Mouse (Mus musculus): ENCODE measurements around the gene Fbxo4. TPM values are rescaled to one million over a fixed set of nuclear protein-coding genes. Genes with fewer than 3 reads are reported as not detected.
A peak's percentile ranks its signal among the peaks of the same experiment; 100 is the strongest.

Fbxo4 gene
- polyA plus RNA-seq, 1 experiment from 2014 or later: 2.9 TPM

DNA sequence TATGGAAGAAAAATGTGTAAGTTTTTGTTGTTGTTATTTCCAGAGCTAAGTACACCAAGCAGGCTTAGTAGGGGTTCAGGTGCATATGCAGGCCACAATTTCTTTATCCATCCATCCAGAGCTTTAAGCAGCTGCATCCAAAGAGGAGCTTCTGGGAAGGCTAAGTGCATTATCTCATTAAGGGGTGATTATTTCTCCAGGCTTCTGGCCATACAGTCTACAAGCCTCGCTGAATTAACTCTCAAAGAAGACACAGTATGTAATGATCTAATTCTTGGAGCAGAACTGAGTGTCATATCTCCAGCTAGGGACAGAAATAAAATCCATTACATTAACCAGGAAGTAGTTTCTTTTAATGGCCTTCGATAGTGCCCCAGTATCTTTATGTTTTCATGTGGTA is 34.5 kb upstream of the Fbxo4 start:
- Histone ChIP-seq H3K27ac (replicated peaks) (no peak overlapping the region), H3K9ac (no peak overlapping the region), H3K36me3 (replicated peaks) (no peaks in the 10 kb centered on the region), H3K4me3 (replicated peaks) (no peak overlapping the region), H3K27me3 (no peaks in the 10 kb centered on the region), H3K4me2 (no peak overlapping the region), H3K9me3 (replicated peaks) (no peaks in the 10 kb centered on the region), H3K4me1 (replicated peaks) (no peaks in the 10 kb centered on the region)
- no peak for ATAC-seq (ENCODE audit: insufficient read depth)
- 65% methylated on average over 2 of the region's 2 CpGs for WGBS (ENCODE audit: insufficient replicate concordance)

DNA sequence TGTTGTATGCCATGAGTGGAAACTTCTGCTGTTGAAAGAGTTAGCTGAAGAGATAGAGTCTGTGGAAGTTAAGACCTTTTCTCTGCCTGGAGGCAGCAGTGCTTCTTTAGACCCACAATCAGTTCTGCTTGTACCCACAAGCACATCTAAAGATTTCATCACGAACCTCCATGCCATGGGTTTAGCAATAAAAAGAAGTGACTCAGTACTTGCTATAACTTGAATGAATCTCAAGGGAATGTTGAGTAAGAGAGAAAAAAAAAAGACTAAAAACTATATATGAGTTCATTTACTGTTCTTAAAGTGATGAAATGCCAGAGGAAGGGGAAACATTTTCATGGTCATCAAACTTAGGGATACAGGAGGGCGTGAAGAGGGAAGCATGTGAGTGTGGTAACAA is 21.2 kb upstream of the Fbxo4 start:
- H3K4me1 ChIP-seq (replicated peaks): peaks cover 4% of the 10 kb centered on the region
- 45% methylated on average over 2 of the region's 2 CpGs for WGBS (ENCODE audit: insufficient replicate concordance)
- ATAC-seq (ENCODE audit: insufficient read depth): no peak

DNA sequence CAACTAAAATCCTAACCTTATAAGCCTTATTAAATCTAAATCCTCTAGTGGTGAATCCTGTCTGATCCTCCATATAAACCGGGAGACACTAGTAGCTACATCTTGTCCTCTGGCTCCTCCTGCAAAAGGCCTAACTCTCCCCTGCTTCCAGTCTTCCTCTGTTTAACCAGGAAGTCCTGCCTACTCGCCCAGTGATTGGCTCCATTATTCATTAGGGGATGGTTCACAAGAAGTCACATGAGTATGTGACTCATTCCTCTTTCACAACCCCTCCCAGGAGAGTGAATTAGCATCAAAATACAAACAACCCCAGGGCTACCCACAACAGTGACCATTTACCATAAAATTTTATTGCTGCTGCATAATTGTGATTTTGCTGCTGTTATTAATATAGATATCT is 19.8 kb upstream of the Fbxo4 start:
- no peak overlapping the region for H3K27ac ChIP-seq (replicated peaks)
- peaks cover 9% of the 10 kb centered on the region for H3K4me1 ChIP-seq (replicated peaks)
- H3K4me2 ChIP-seq: no peak overlapping the region
- H3K9ac ChIP-seq: no peak overlapping the region
- 51% methylated on average over 2 of the region's 2 CpGs for WGBS (ENCODE audit: insufficient replicate concordance)
- no peaks in the 10 kb centered on the region for H3K9me3 ChIP-seq (replicated peaks)
- ATAC-seq (ENCODE audit: insufficient read depth): no peak
- H3K27me3 ChIP-seq: no peaks in the 10 kb centered on the region
- H3K4me3 ChIP-seq (replicated peaks): no peak overlapping the region
- no peaks in the 10 kb centered on the region for H3K36me3 ChIP-seq (replicated peaks)

More for the DNA sequence above, 21.2 kb upstream of the Fbxo4 start:
- Histone ChIP-seq H3K9ac (no peak overlapping the region), H3K9me3 (replicated peaks) (no peaks in the 10 kb centered on the region), H3K4me3 (replicated peaks) (no peak overlapping the region), H3K27me3 (no peaks in the 10 kb centered on the region), H3K27ac (replicated peaks) (no peak overlapping the region), H3K36me3 (replicated peaks) (no peaks in the 10 kb centered on the region), H3K4me2 (no peak overlapping the region)

DNA sequence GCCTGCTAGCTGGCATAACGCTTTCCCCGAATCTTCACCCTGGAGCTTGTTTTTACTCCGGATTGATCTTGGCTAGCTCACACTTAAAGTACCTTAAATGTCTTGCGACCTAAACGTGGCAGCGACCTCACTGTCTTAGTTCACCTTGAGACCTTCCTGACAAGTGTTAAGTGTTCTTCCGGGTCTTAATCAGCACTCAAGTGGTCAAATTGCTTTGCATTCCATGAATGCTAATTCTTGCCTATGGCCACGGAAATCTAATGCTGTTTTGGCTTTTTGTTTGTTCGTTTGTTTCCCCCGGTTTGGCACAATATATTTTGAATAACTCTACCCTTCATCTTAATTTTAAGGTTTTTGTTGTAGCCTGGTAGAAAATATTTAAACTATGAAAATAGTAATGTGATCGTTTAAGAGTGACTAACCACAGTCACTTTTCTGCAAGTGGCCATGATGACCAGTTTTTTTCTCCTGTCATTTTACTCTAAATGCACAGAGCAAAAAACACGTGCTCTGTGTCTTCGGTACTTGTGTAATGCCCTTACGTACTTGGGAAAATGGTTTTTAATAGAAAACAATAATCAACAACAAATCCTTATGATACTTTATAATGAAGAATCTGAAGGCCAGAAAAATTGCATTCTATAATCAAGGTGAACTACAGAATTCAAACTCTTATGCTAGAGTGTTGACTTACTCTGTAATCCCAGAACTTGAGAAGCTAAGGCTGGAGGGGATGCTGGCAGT is 17.1 kb upstream of the Fbxo4 start:
- peak overlapping the region; percentile 66 for H3K9ac ChIP-seq
- peak overlapping the region; percentile 83 for H3K4me3 ChIP-seq (replicated peaks)
- H3K4me1 ChIP-seq (replicated peaks): peaks cover 13% of the 10 kb centered on the region
- no peak for ATAC-seq (ENCODE audit: insufficient read depth)
- H3K27ac ChIP-seq (replicated peaks): peak overlapping the region; percentile 83
- H3K4me2 ChIP-seq: peak overlapping the region; percentile 86
- no peaks in the 10 kb centered on the region for H3K27me3 ChIP-seq
- H3K36me3 ChIP-seq (replicated peaks): peaks cover 8% of the 10 kb centered on the region
- H3K9me3 ChIP-seq (replicated peaks): no peaks in the 10 kb centered on the region
- WGBS (ENCODE audit: insufficient replicate concordance): 21% methylated on average over 14 of the region's 14 CpGs

DNA sequence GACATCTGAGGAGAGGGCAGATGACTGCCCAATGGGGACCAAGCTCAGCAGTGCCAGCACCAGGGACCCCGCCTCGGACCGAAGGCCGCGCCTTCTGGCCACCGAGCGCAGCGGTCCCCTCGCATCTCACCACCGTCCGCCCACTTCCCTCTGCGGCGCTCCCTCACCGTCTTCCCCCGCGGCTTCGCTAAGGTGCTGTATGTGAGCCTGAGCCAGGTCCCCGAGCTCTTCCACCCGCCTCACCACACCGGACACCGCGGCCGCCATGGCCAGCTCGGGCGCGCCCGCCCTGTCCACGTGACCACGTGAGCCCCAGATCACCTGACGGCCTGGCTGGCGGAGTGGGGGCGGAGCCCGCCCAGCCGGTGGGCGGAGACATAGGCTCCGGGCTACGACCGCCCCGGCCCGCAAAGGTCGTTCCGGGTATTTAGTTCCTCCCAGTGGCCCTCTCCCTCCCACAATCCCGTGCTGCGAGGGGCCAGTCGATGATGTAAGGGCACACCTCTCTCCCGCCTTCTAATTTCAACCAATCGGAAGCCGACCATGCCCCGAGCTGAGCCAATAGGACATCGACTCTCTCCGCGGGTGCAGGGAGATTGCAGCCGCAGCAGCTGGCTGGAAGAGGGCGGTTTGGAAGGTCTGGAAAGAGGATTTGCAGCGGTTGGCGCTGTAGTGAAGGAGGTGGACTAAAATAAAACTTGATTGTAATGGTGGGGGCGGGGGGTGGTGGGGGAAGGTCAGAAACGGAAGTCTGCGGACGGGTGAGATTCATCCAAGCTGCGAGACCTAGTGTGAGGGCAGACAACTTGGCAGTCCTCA is 16.3 kb upstream of the Fbxo4 start, which contains the start of gene AW549877:
Gene AW549877, minus strand, starts transcription at position 297 of the 819 bp plus-strand sequence.
- Histone ChIP-seq H3K27me3 (no peaks in the 10 kb centered on the region), H3K27ac (replicated peaks) (peak within 1 kb of the TSS; percentile 92), H3K4me3 (replicated peaks) (peak within 1 kb of the TSS; percentile 83), H3K9me3 (replicated peaks) (no peaks in the 10 kb centered on the region), H3K36me3 (replicated peaks) (peaks cover 15% of the 10 kb centered on the region), H3K4me2 (peak within 1 kb of the TSS; percentile 86), H3K9ac (peak within 1 kb of the TSS; percentile 81), H3K4me1 (replicated peaks) (peaks cover 13% of the 10 kb centered on the region)
- peak; percentile 98 for ATAC-seq (ENCODE audit: insufficient read depth)
- WGBS (ENCODE audit: insufficient replicate concordance): under 1% methylated on average over 61 of the region's 61 CpGs

DNA sequence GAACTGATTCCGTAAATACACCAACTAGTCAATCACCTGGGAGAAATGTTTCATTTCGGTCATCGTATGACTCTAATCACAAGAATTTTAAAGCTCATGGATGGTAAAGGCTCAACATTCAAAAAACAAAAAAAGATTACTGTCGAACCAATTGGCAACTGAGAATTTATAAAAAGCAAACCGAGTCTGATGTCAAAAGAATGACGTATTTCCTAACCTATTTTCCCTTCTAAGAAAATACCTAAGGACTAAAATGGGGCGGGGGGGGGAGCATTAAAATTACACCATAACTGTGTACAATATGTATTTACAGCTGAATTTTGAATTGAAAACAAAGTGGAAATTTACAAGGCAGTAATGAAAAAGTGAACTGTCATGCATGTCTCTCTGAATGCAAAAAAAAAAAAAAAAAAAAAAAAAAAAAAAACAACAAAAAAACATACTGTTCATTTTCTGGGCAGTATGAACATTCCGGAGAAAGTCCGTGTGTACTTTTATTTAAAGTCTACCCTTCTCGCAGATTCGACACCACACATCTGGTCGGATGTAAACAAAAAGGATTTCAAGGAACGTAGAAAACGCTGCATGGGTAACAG is 15.6 kb upstream of the Fbxo4 start:
- Histone ChIP-seq H3K4me3 (replicated peaks) (peak overlapping the region; percentile 83), H3K27ac (replicated peaks) (peak overlapping the region; percentile 92), H3K4me1 (replicated peaks) (peaks cover 13% of the 10 kb centered on the region), H3K4me2 (peak overlapping the region; percentile 86), H3K9ac (peak overlapping the region; percentile 81), H3K36me3 (replicated peaks) (peaks cover 21% of the 10 kb centered on the region), H3K27me3 (no peaks in the 10 kb centered on the region), H3K9me3 (replicated peaks) (no peaks in the 10 kb centered on the region)
- 19% methylated on average over 14 of the region's 14 CpGs for WGBS (ENCODE audit: insufficient replicate concordance)
- no peak for ATAC-seq (ENCODE audit: insufficient read depth)

DNA sequence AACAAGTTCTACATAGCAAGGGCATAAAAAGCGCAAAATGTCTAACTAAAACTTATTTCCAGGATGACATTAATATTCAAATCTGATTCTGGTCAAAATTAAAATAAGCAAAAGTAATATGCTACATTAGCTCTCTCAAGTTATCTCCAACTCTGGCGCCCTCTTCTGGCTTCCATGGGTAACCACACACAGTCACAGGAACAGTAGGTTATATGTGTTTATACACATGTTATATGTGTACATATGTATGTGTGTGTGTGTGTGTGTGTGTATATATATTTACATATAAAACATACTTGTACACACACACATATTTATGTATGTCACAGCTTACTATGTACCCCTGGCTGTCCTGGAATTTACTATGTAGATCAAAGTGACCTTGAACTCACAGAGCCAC is 8.6 kb upstream of the Fbxo4 start:
- Histone ChIP-seq H3K4me2 (no peak overlapping the region), H3K9me3 (replicated peaks) (no peaks in the 10 kb centered on the region), H3K27ac (replicated peaks) (no peak overlapping the region), H3K4me1 (replicated peaks) (no peaks in the 10 kb centered on the region), H3K27me3 (no peaks in the 10 kb centered on the region), H3K36me3 (replicated peaks) (peaks cover 43% of the 10 kb centered on the region), H3K4me3 (replicated peaks) (no peak overlapping the region), H3K9ac (no peak overlapping the region)
- ATAC-seq (ENCODE audit: insufficient read depth): no peak
- WGBS (ENCODE audit: insufficient replicate concordance): 47% methylated on average over 2 of the region's 2 CpGs

DNA sequence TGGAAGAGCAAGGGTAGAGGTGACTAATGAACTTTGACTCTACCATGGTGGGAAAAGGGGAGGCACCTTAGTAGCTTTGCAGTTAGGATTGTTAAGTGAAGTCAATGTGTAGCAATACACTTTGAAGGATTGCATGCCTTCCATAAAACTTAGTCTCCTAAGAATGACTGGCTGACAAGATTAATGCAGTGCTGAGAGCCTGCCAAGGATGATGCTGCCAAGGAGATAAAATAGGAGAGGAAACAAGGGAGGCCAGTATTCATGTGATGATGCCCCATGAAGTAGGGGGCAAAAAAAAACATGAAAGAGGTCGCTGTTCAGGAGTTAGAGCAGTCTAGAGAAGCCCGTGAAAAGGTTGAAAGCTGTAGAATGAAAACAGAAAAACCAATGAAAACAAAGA is 5.5 kb upstream of the Fbxo4 start:
- 61% methylated on average over 2 of the region's 2 CpGs for WGBS (ENCODE audit: insufficient replicate concordance)
- no peaks in the 10 kb centered on the region for H3K27me3 ChIP-seq
- H3K9me3 ChIP-seq (replicated peaks): no peaks in the 10 kb centered on the region
- peaks cover 3% of the 10 kb centered on the region for H3K4me1 ChIP-seq (replicated peaks)
- no peak overlapping the region for H3K4me2 ChIP-seq
- no peak for ATAC-seq (ENCODE audit: insufficient read depth)
- H3K27ac ChIP-seq (replicated peaks): no peak overlapping the region
- H3K36me3 ChIP-seq (replicated peaks): peaks cover 22% of the 10 kb centered on the region
- H3K4me3 ChIP-seq (replicated peaks): no peak overlapping the region
- H3K9ac ChIP-seq: no peak overlapping the region

DNA sequence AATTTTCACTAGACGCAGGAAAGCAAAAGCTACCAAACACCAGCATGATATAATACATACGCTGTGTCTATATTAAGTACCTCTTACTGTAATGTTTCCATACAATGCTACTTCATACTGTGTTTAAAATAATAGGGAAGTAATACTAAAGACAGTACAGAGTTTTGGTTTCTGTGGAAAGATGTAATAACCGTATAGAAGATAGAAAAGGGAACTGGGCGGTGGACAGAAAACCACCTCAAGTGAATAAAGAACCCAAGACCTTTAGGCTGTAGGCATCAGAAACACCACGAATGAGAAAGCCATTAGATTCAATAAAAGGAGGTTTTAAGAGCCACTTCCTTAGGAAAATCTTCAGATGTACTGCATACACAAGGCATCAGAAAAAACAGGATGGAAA is 3.4 kb upstream of the Fbxo4 start:
- Histone ChIP-seq H3K27me3 (no peaks in the 10 kb centered on the region), H3K4me1 (replicated peaks) (peaks cover 16% of the 10 kb centered on the region), H3K4me2 (no peak overlapping the region)

DNA sequence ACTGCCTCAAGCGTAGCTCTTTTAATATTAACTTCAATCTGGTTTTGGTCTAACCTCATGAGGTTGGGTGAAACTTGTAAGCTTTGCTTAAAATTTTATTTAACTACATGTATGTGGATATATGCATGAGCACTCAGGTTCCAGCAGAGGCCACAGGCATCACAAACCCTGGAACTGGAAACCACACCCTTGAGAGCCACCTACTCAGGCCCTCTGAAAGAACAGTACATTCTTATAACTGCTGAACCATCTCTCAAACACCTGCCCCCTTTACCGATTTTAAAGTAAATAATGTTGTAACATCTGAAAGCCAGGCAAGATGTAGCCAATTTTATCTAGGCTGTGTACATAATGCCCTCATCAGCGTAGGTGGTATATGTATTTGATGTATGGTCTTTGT is 498 bp upstream of the Fbxo4 start:
- Histone ChIP-seq H3K27ac (replicated peaks) (peak overlapping the region; percentile 85), H3K4me1 (replicated peaks) (peaks cover 16% of the 10 kb centered on the region), H3K4me3 (replicated peaks) (peak overlapping the region; percentile 72; the same call in 1 of the 2 replicates), H3K9me3 (replicated peaks) (no peaks in the 10 kb centered on the region), H3K27me3 (no peaks in the 10 kb centered on the region), H3K36me3 (replicated peaks) (peaks cover 1% of the 10 kb centered on the region), H3K9ac (no peak overlapping the region), H3K4me2 (peak overlapping the region; percentile 87)
- 61% methylated on average over 3 of the region's 3 CpGs for WGBS (ENCODE audit: insufficient replicate concordance)
- ATAC-seq (ENCODE audit: insufficient read depth): no peak

More for the DNA sequence above, 3.4 kb upstream of the Fbxo4 start:
- H3K9ac ChIP-seq: no peak overlapping the region
- H3K36me3 ChIP-seq (replicated peaks): peaks cover 15% of the 10 kb centered on the region
- no peak overlapping the region for H3K27ac ChIP-seq (replicated peaks)
- 64% methylated on average over 5 of the region's 5 CpGs for WGBS (ENCODE audit: insufficient replicate concordance)
- no peak for ATAC-seq (ENCODE audit: insufficient read depth)
- no peaks in the 10 kb centered on the region for H3K9me3 ChIP-seq (replicated peaks)
- H3K4me3 ChIP-seq (replicated peaks): no peak overlapping the region

DNA sequence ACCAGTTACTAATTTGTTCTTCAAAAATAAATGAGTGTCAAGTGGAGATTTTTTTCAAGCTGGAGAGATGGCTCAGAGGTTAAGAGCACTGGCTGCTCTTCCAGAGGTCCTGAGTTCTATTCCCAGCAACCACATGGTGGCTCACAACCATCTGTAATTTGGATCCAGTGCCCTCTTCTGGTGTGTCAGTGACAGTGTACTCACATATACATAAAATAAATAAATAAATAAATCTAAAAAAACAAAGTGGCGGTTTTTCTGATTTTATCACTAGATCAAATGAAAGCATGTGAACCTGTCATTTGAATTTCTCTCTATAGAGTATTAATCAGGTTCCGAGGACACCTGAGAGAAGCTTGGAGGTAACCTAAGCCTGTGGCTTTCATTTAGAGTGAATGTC is 1.1 kb downstream of the Fbxo4 start:
- no peak for ATAC-seq (ENCODE audit: insufficient read depth)
- Histone ChIP-seq H3K4me1 (replicated peaks) (peaks cover 16% of the 10 kb centered on the region), H3K9me3 (replicated peaks) (no peaks in the 10 kb centered on the region), H3K4me3 (replicated peaks) (no peak overlapping the region), H3K27me3 (no peaks in the 10 kb centered on the region), H3K27ac (replicated peaks) (no peak overlapping the region), H3K4me2 (peak overlapping the region; percentile 87; the same call in 1 of the 2 replicates), H3K9ac (no peak overlapping the region), H3K36me3 (replicated peaks) (no peaks in the 10 kb centered on the region)
- WGBS (ENCODE audit: insufficient replicate concordance): 70% methylated on average over 2 of the region's 2 CpGs

All from liver, embryonic 15.5 days (tissue).